Mouse (Mus musculus) embryonic fibroblast, embryonic 13.5 days (primary cell): Measurements from ENCODE around the gene Rimbp2.

Experiments used
- CTCF ChIP-seq: IDR thresholded peaks from 2 replicates; pipeline ENCODE4 v1.5.1; 2011; ENCODE audit warnings: mild to moderate bottlenecking, control low read depth, low read length, moderate library complexity, borderline replicate concordance; ENCODE audit not compliant: insufficient read depth
- POLR2A ChIP-seq: IDR thresholded peaks from 2 replicates; pipeline ENCODE4 v1.6.1; 2011; ENCODE audit warnings: low read depth, mild to moderate bottlenecking, control low read depth, low read length, moderate library complexity

DNA sequence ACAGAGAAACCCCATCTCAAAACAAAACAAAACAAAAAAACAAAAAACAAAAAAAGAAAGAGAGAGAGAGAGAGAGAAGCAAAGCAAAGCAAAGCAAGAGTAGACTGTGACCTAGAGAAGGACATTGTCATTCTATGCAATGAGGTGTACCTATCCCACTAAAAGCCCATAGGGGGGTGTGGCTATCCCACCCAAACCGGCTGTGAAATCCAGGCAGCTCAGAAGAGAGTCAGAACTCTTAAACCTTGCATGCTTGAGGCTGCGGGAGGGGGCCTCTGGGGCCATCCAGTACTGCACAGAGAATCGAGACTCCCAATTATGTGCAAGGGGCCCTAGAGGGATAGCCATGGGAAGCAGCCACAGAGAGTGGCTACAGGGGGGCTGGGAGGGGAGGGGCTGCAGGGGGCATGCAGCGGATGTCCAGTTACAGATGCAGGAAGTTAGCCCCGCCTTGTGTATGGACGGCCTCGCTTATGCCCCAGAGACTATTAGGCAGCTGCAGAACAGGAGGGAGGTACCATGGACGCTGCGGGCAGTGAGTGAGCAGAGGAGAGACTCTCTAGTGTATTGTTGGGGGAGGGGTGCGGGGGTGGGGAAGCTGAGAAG is 184.2 kb downstream of the Rimbp2 start:
- TF ChIP-seq CTCF (no peak), POLR2A (no peak)
